Mouse (Mus musculus): Measurements from ENCODE around the gene Vash2.

DNA sequence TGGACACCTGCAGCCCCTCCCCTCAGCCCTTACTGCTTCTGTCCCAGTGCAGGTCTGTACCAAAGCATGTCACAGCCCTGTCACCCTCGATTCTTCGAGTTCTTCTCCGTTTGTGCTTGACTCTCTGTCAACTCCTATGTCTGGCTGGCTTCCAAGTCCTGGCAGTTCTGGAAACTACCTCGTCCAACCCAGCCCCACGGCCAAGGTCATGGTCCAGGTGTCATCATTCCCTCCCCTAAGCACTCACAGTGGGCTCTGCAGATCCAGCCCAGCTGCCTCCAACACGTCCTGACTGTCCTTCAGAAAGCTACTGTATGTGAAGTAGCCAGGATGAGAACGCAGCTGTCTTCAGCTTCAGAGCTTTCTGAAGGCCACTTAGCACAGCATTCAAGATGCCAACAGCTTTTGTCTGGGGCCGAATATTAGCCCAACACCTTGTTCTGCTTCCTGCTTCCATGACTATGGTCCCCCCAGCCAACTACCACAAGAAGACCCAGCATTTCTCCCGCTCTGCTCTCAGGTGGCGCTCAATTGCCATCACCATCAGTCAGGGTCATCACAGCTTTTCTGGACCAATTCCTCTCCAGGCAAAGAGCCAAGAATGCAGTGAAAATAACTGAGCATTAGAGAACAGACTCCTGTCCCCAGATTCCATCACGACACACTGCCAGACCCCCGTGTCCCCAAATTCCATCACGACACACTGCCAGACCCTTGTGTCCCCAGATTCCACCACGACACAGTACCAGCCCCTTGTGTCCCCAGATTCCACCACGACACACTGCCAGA, 13.9 kb downstream of the Vash2 start:
- TF ChIP-seq CTCF (conservative IDR thresholded peaks at IDR 0.05; ENCODE audit: insufficient read depth, insufficient read length, low read depth, low read length): no peak
- no peak for TF ChIP-seq POLR2A (IDR thresholded peaks at IDR 0.05; ENCODE audit: low read depth, low read length)
